Mouse (Mus musculus) layer of hippocampus, postnatal 36 days (tissue): ENCODE data around the gene Susd3. TPM values are rescaled to one million over a fixed set of nuclear protein-coding genes. Genes with fewer than 3 reads are reported as not detected.
A peak's percentile ranks its signal among the peaks of the same experiment; 100 is the strongest.

Experiments
- DNase-seq, 2 experiments: peaks; one replicate each; pipeline ENCODE4 v3.0.0; 2022
- total RNA-seq, 2 experiments: library from RNA; stranded (reverse); gene quantifications; 2 replicates each; pipeline ENCODE4 v1.2.3; 2021

The Susd3 gene
- total RNA-seq, 2 experiments from 2014 or later: 2.5 to 2.6 TPM

- no peak for DNase-seq
Measured at GRCm38 (mm10) chr13:49209306-49209705, 39.2 kb downstream of the Susd3 start.

DNA sequence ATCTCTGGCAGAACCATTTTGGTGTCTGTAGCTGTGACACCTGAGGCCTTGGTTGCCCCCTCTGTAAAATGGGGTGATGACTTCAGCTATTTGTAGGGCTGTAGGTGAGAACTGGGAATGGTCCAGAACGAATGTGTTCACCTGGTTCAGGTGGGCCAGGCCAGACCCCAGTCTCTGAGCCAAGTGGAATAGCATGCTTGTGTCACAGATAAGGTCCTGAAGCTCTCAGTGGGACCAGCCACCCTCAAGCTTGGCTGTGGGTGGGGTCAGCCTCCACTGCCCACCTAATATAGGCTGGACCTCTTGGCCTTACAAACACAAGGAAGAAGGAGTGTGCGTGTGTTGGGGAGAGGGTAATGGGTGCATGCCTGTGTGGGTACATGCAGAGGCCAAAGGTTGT is 42.2 kb downstream of the Susd3 start:
- no peak for DNase-seq

DNA sequence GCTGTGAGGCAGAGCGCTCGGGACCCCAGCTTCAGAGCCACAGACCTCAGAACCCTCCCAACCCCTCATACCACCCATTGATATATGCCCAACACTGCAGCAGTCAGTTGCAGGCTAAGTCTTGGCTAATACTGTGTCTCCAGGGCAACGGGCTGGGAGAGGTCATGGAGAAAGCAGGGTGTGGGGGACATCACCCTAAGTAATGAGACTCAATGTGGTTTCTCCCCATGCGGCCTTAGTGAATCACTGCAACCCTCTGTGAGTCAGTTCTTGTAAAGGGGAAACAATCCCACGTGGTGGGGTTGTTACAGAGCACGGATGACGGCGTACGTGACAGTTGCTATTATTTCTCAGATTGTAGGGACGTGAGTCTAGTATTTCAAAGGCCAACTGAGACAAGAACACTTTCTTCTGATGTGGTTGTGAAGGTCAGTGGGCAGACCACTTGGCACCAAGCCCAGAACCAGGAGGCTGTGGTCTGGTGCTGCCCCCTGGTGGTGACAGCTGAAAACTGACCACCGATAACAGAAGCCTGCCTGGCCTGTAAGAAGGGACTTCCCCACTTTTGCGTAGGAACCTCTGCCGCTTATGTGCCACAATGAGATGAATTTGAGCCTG is 43.0 kb downstream of the Susd3 start:
- DNase-seq: peak; percentile 70 to 78

- no peak for DNase-seq
Measured at GRCm38 (mm10) chr13:49202556-49202955, 46.0 kb downstream of the Susd3 start.

GRCm38 (mm10) chr13:49200688-49201087 is 47.8 kb downstream of the Susd3 start:
- DNase-seq: no peak

DNA sequence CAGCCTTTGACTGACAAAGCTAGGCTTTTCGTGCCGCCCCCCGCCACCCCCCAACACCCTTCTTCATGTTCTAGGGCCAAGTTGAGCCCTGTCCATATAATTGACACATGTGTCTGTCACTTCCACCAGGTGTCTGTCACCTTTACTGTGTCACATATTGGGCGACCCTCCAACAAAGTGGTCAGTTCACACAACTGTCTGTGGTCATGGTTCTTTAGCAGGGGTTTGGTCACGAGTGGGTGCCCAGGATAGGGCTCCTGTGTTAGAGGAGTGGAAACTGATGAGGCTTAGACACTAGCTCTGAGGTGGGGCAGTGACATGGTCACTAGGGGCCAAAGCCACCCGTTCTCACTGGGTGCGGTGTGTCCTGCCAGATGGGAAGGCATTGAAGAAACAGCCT is 48.6 kb downstream of the Susd3 start:
- DNase-seq: no peak

DNA sequence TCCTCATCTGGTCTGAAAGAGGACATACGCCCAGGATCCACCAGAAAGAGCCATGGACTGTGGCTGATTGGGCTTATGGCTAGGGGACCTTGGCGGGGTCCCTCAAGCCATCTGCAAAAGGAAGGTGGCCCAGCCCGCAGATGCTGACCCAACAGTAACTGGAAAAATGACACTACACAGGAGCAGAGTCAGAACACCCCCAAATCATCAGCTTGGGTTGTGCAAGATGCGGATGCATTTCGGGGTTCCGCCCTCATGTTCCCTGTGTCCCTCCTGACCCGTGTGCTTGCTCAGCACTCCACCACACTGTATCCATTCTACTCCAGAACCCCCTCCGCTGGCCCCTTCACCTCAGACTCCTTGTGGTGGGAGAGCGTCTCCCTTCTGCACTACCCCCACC is 49.8 kb downstream of the Susd3 start:
- DNase-seq: no peak

DNA sequence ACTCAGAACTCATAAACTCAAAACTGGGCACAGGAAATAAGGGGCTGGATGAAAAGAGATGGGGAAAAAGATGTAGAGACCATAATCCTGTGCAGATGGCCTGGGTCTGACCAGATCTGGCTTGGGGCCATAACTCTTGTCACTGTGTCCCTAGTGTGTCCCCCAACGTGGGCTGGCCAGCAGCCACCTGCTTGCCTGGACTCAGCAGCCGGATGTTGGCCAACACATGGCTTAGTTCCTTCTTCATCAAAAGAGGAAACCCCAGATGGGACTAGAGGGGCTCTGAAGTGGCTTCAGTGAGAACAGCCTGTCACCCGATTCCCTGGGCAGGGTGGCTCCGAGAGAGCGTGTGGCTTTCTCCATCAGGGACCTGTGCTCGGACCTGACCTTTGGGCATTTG is 51.7 kb downstream of the Susd3 start:
- no peak for DNase-seq

DNA sequence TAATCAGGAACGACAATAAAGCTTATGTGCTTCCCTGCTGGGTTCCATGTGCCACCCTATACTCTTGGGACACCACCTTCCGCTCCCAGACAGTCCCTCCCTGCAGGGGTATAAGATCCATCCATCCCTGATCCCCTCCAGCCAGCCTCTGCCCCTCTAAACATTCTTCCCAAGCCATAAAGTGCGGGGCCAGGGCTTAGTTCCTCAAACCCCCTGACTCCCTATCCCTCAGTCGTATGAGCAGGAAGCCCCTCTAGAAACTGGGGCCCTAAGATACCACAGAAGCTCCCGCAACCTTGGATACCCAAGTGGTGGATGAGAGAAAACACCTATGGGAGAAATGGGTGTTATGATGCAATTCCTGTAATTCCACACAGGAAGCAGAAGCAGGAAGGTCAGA is 52.3 kb downstream of the Susd3 start:
- DNase-seq: no peak

DNA sequence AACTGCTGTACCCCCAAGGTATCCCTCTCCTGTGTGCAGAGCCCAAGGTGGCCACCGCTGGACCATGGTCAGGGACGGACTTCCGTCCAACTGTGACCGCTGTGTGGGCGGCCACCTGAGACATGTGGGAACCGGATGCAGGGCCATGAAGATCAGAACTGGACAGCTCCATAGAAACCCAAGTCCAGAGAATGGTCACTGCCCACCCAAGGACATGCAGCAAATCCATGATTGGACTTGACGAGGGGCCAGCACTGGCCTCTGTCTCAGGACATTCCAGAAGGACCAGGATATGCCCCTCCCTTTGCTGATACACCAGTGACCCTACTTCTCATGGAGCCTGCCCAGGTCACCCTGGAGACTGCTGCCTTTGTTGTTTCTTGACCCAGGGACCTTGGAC is 52.9 kb downstream of the Susd3 start:
- DNase-seq: no peak

DNA sequence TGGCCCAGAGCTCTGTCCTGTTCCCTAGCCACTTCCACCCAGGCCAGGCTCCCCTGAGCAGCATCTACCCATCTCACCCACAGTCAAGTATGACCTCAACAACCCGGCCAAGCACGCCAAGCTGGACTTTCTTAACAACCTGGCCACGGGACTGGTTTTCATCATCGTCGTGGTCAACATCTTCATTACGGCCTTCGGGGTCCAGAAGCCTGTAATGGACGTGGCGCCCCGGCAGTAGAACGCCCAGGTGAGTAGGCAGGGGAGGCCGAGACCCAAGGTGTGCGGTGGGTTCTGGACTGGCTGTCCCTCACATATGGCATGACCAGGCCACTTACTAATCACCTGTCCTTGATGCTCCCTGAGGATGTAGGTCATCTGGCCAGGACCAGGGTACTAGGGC is 53.7 kb downstream of the Susd3 start:
- DNase-seq: no peak

DNA sequence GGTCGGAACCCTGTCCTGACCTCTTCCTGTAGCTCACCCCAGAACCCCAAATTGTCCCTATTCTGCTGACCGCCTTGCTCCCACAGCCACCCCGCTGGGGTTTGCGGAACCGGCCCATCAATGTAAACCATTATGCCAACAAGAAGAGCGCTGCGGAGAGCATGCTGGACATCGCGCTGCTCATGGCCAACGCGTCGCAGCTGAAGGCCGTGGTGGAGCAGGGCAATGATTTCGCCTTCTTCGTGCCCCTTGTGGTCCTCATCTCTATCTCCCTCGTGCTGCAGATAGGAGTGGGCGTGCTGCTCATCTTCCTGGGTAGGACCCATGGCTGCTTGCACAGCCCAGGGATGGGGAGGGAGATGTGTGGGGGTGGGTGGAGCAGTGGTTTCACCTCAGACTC is 54.9 kb downstream of the Susd3 start:
- no peak for DNase-seq

GRCm38 (mm10) chr13:49192156-49192855 is 56.2 kb downstream of the Susd3 start:
- DNase-seq: no peak

DNA sequence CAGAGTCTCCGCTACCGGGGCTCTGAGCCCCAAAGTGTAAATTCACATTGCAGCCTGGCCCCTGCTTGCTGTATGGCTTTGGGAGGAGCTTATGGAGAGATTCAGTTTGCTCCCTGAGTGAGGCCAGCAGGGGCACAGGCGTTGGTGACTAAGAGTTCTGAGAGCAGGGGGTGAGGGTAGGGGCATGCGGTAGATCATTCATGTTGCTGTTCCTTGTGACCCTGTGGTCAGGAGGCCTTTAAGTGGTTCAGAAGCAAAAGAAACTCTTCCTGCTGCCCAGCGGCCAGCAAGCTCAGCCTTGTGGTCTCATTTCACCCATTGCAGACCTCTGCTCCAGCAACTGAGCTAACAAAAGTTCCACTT is 56.9 kb downstream of the Susd3 start:
- DNase-seq: no peak

DNA sequence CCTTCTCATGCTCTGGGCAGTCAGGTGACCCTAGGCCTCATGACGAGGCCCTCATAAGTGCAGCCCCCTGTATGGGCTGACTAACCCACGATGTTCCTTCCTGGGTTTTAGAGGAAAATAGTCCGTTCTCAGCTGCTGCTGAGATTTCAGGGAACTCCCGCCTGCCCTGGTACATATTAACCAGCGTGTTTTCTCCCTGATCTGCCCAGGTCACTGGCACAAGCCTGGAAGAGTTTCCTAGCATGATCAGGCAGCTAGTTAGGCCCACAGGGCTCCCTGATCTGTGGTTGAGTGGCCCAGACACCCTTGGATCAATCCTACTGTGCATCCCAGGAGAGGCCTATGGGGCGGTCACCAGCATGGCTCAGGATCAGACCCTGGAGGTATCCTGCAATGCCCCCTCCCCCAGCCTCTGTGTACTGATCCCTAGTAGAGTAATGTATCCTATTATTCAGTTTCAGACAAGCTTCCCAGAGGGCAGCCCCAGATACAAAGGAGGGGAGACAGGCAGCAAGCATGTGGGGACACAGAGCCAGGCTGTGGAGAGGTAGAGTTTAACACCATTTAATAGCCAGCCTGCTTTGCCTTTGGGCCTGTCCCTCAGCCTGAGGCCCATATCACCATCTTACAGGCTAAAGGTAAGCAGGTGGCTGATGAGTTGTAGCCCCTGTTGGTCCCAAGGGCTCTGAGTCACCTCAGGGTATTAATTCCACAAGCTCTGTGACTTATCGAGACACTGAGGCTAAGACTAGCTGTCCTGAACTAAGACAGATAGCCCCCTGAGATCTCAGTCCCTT is 57.4 kb downstream of the Susd3 start:
- no peak for DNase-seq

- no peak for DNase-seq
Measured at GRCm38 (mm10) chr13:49189970-49190870, 58.3 kb downstream of the Susd3 start.

DNA sequence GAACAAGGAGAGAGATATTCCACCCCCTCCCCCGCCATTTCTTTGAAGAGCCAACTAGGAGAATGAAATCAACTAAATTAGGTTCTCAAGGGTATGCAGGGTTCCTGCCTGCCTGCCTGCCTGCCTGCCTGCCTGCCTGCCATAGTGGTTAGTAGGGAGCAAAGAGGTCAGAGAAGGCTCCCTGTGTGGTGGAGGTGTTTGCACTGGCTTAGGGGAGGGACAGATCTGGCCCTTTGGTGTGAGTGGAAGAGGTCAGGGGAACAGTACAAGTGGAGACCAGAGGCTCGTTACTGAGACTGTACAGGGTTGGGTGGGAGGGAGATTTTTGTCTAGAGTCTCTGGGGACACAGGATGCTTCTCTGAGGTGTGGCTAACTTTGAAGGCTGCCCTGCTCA is 59.5 kb downstream of the Susd3 start:
- DNase-seq: no peak

- no peak for DNase-seq
Measured at GRCm38 (mm10) chr13:49188219-49188965, 60.1 kb downstream of the Susd3 start.

- DNase-seq: peak; percentile 62 to 67
Measured at GRCm38 (mm10) chr13:49187288-49188218, 61.0 kb downstream of the Susd3 start, which contains the start of gene Ninj1. Gene Ninj1 (plus strand): TSS chr13:49187485.

DNA sequence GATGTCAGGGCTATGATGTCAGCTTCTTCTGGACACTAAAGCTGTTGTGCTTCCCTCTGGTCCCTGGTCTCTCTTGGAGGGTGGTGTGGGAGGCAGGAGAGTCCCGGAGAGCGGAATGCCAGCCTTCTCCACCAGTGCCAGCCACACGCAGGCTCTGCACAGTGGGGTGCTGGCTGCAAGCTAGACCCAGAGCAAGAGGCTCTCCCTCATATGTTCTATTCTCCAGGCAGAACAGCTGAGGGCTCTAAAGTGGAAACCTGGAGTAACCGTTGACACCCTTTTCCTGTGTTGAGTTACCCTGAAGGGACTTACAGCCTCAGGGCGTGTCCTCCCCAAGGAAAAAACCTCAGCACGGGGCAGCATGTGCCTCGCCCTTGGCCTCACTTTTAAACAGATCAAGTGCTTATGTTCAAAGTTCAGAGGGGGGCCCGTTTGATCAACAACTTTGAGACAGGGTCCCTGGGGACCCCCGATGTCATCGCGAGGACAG is 61.7 kb downstream of the Susd3 start:
- no peak for DNase-seq

GRCm38 (mm10) chr13:49183646-49184045 is 64.9 kb downstream of the Susd3 start:
- DNase-seq: no peak
